Mouse (Mus musculus) limb, embryonic 12.5 days (tissue): ENCODE measurements at regions not wholly inside any gene's neighbourhood (a gene's known extent, or its start where the extent isn't known, plus 50 kb on each side); places are given as distances from the start of the nearest gene placed in this dataset.

Source experiments
- ATAC-seq: fragments of 200-750 bp; cut with Nextera tagmentation; 2 replicates; pipeline ENCODE4 v1.8.0; 2017; ENCODE audit warnings: low read depth, moderate TSS enrichment; ENCODE audit not compliant: insufficient number of reproducible peaks, insufficient read depth, low FRiP score, low TSS enrichment
- H3K27ac ChIP-seq: fragments of 300-500 bp; sonication (generic); 2 replicates; pipeline ENCODE4 v1.5.1; 2016; ENCODE audit warnings: mild to moderate bottlenecking, moderate library complexity
- H3K27me3 ChIP-seq: fragments of 300-500 bp; sonication (generic); 2 replicates; pipeline ENCODE4 v1.6.1; 2016; ENCODE audit warnings: mild to moderate bottlenecking, moderate library complexity
- H3K36me3 ChIP-seq: fragments of 300-500 bp; sonication (generic); 2 replicates; pipeline ENCODE4 v1.6.1; 2016; ENCODE audit warnings: mild to moderate bottlenecking, moderate library complexity
- H3K4me1 ChIP-seq: fragments of 300-500 bp; sonication (generic); replicated peaks from 2 replicates; pipeline ENCODE4 v1.6.1; 2016
- H3K4me2 ChIP-seq: fragments of 300-500 bp; sonication (generic); 2 replicates; pipeline ENCODE4 v1.6.1; 2016; ENCODE audit warnings: mild to moderate bottlenecking, moderate library complexity
- H3K4me3 ChIP-seq: fragments of 300-500 bp; sonication (generic); replicated peaks from 2 replicates; pipeline ENCODE4 v1.5.1; 2016; ENCODE audit warnings: mild to moderate bottlenecking
- H3K9ac ChIP-seq: fragments of 300-500 bp; sonication (generic); replicated peaks from 2 replicates; pipeline ENCODE4 v1.6.1; 2016; ENCODE audit warnings: mild to moderate bottlenecking, moderate library complexity
- H3K9me3 ChIP-seq: fragments of 300-500 bp; sonication (generic); 2 replicates; pipeline ENCODE4 v1.6.1; 2016; ENCODE audit warnings: mild to moderate bottlenecking, moderate library complexity
- WGBS: fragments of 180-500 bp; shearing (Covaris S2); methylation state at CpG from one replicate; pipeline ENCODE4 v1.1.7; 2016; 5-methylcytosine and 5-hydroxymethylcytosine counted together

GRCm38 (mm10) chr15:6044511-6045256 is 254.9 kb upstream of the Dab2 start:
- WGBS: 48% methylated on average over 10 of the region's 10 CpGs
- H3K27ac ChIP-seq: no peak overlapping the region
- H3K4me3 ChIP-seq: no peak overlapping the region
- no peaks in the 10 kb centered on the region for H3K36me3 ChIP-seq
- ATAC-seq: no peak
- H3K4me2 ChIP-seq: no peak overlapping the region
- no peaks in the 10 kb centered on the region for H3K4me1 ChIP-seq
- no peak overlapping the region for H3K9ac ChIP-seq
- no peaks in the 10 kb centered on the region for H3K27me3 ChIP-seq
- no peaks in the 10 kb centered on the region for H3K9me3 ChIP-seq

DNA sequence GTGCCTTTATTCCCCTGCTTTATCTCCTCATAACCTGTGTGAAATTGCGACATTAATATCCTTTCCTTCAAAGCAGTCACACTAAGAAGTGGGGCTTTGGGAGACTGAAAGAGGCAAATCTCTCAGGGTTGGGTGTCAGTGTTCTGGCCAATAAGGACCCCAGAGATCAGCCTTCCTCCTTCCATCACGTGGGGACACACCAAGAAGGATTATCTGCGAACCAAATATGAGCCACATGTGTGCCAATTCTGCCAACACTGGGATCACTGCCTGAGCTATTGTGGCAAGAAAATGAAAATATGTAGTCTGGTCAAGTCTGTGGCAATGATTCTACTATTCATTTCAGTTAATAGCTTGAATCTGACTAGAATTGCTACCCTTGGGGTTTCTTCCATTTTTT is 243.9 kb upstream of the Dab2 start:
- H3K9me3 ChIP-seq: no peaks in the 10 kb centered on the region
- 81% methylated on average over 3 of the region's 3 CpGs for WGBS
- 0 out of 2 replicates have a peak, but pooled peaks cover 5% of the 10 kb centered on the region for H3K4me1 ChIP-seq
- H3K4me2 ChIP-seq: no peak overlapping the region
- no peaks in the 10 kb centered on the region for H3K36me3 ChIP-seq
- no peak overlapping the region for H3K27ac ChIP-seq
- no peak for ATAC-seq
- H3K4me3 ChIP-seq: no peak overlapping the region
- no peak overlapping the region for H3K9ac ChIP-seq
- no peaks in the 10 kb centered on the region for H3K27me3 ChIP-seq

- Histone ChIP-seq H3K27me3 (no peaks in the 10 kb centered on the region), H3K4me1 (0 out of 2 replicates have a peak, but pooled peaks cover 5% of the 10 kb centered on the region), H3K4me3 (no peak overlapping the region), H3K9me3 (no peaks in the 10 kb centered on the region), H3K27ac (no peak overlapping the region), H3K9ac (no peak overlapping the region), H3K36me3 (no peaks in the 10 kb centered on the region), H3K4me2 (no peak overlapping the region; the same call in 1 of the 2 replicates)
- 53% methylated on average over 11 of the region's 11 CpGs for WGBS
- ATAC-seq: no peak
Measured at GRCm38 (mm10) chr15:6056887-6057626, 242.5 kb upstream of the Dab2 start.

DNA sequence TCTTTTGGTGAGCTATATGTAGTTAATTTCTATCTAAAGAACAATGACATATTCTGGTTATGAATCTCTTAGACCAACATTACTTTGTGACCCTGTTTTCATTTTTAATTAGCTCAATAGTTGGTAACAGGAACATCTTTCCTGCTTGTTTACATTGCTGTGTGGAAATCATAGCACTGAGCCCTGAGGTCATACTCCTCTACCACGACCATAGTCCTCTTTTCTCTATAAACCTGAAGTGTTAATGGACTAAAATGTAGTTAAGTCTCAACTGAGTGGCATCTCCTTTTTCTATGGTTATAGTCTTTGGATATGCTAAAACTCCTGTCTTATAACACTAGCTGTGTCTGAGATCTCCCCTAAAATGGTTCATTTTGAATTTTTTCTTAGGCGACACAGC is 240.2 kb upstream of the Dab2 start:
- H3K27ac ChIP-seq: no peak overlapping the region
- H3K9me3 ChIP-seq: no peaks in the 10 kb centered on the region
- no peaks in the 10 kb centered on the region for H3K27me3 ChIP-seq
- H3K36me3 ChIP-seq: no peaks in the 10 kb centered on the region
- H3K4me3 ChIP-seq: no peak overlapping the region
- no peak overlapping the region for H3K4me2 ChIP-seq
- 0 out of 2 replicates have a peak, but pooled peaks cover 5% of the 10 kb centered on the region for H3K4me1 ChIP-seq
- WGBS: 56% methylated on average over 2 of the region's 2 CpGs
- H3K9ac ChIP-seq: no peak overlapping the region
- ATAC-seq: no peak

GRCm38 (mm10) chr15:6059790-6060189 is 239.8 kb upstream of the Dab2 start:
- no peak for ATAC-seq
- Histone ChIP-seq H3K9me3 (no peaks in the 10 kb centered on the region), H3K27ac (no peak overlapping the region), H3K36me3 (no peaks in the 10 kb centered on the region), H3K4me3 (no peak overlapping the region), H3K4me2 (no peak overlapping the region), H3K4me1 (0 out of 2 replicates have a peak, but pooled peaks cover 5% of the 10 kb centered on the region), H3K27me3 (no peaks in the 10 kb centered on the region), H3K9ac (no peak overlapping the region)
- WGBS: 92% methylated on average over 5 of the region's 5 CpGs

DNA sequence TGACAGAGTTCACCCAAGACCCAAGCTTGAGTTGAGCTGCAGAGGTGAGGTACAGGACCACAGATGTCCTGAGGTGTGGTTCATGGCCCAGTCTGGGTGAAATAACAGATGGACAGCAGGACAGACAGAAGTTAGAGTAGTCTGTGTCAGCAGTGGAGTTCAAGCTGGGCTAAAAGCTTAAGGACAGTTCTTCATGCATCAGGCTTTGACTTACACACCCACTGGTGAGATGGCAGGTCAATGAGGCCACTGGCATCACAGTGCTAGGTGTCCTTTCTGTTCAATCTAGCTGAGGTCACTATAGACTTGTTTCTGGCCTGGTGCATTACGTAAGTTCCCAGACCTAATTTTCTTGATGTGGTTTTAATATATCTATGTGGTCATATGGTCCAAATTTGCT is 238.9 kb upstream of the Dab2 start:
- Histone ChIP-seq H3K4me2 (no peak overlapping the region), H3K36me3 (no peaks in the 10 kb centered on the region), H3K27ac (no peak overlapping the region), H3K27me3 (no peaks in the 10 kb centered on the region), H3K4me1 (0 out of 2 replicates have a peak, but pooled peaks cover 5% of the 10 kb centered on the region), H3K4me3 (no peak overlapping the region), H3K9ac (no peak overlapping the region), H3K9me3 (no peaks in the 10 kb centered on the region)
- ATAC-seq: no peak
- 94% methylated on average over 1 of the region's 1 CpGs for WGBS

GRCm38 (mm10) chr15:6065100-6065499 is 234.5 kb upstream of the Dab2 start:
- Histone ChIP-seq H3K4me2 (no peak overlapping the region), H3K4me3 (no peak overlapping the region), H3K9me3 (no peaks in the 10 kb centered on the region), H3K27ac (no peak overlapping the region), H3K36me3 (no peaks in the 10 kb centered on the region), H3K4me1 (no peaks in the 10 kb centered on the region), H3K9ac (no peak overlapping the region), H3K27me3 (no peaks in the 10 kb centered on the region)
- WGBS: 87% methylated on average over 3 of the region's 3 CpGs
- ATAC-seq: no peak

DNA sequence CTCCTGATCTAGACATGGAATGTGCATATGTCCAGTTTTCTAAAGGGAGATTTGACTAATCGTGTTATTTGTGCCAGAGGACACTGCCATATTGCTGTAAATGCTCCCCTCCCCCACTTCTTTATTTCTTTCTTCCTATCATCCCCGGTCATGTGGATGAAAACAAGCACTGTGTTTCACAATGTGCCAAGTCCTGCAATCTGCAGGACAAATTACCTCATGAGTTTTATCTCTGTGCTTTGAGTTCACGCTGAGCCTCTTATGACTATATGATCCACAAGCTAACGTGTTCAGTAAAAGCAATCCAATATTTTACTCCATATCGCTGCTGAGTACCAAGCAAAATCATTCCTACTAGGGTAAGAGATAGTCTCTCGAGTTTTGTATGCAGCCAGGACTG is 232.2 kb upstream of the Dab2 start:
- no peak overlapping the region for H3K9ac ChIP-seq
- H3K9me3 ChIP-seq: no peaks in the 10 kb centered on the region
- H3K36me3 ChIP-seq: no peaks in the 10 kb centered on the region
- 89% methylated on average over 6 of the region's 6 CpGs for WGBS
- H3K4me1 ChIP-seq: no peaks in the 10 kb centered on the region
- H3K27ac ChIP-seq: no peak overlapping the region
- H3K27me3 ChIP-seq: no peaks in the 10 kb centered on the region
- ATAC-seq: no peak
- no peak overlapping the region for H3K4me2 ChIP-seq
- H3K4me3 ChIP-seq: no peak overlapping the region

DNA sequence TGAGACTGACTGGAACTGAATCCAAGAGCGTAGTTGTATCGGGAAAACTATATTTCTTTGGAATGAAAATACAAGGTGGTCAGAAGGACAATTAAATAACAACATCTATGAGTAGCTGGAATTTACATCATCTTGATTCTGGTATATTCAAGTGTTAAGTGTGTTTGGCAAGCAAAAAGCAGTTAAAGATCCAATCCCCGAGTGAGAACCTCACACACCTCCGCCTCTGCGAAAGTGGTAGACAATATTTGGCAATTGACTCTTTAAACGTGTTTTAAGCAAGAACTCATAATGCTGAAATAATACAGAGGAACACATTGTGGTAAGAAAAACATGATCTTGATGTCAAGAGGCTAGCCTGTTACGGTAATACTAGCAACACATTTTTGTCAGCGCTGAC is 231.2 kb upstream of the Dab2 start:
- H3K27me3 ChIP-seq: no peaks in the 10 kb centered on the region
- H3K9me3 ChIP-seq: no peaks in the 10 kb centered on the region
- H3K9ac ChIP-seq: no peak overlapping the region
- H3K36me3 ChIP-seq: no peaks in the 10 kb centered on the region
- no peak overlapping the region for H3K4me3 ChIP-seq
- no peaks in the 10 kb centered on the region for H3K4me1 ChIP-seq
- no peak overlapping the region for H3K27ac ChIP-seq
- H3K4me2 ChIP-seq: no peak overlapping the region
- no peak for ATAC-seq
- WGBS: 89% methylated on average over 8 of the region's 8 CpGs

DNA sequence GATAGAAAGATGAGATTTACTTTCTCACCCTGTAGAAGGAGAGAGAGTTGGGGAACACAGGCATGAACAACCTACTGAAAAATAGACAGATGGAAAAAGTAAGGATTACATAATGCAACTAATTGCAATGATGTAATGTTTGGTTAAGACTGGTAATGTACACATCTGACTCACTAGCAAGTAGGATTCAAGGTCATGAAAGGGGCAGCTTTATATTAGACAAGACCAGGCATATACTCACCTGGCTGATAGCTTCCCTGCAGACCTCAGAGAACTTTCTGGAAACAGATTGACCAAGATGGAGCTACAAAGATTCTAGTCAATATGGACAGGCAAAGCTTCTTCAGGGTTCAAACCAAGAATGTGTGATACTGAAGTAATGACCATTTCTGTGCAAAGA is 227.7 kb upstream of the Dab2 start:
- Histone ChIP-seq H3K4me1 (no peaks in the 10 kb centered on the region), H3K4me3 (no peak overlapping the region), H3K4me2 (no peak overlapping the region), H3K27me3 (no peaks in the 10 kb centered on the region), H3K9me3 (no peaks in the 10 kb centered on the region), H3K36me3 (no peaks in the 10 kb centered on the region), H3K27ac (no peak overlapping the region), H3K9ac (no peak overlapping the region)
- ATAC-seq: no peak

- Histone ChIP-seq H3K4me2 (no peak overlapping the region), H3K4me1 (no peaks in the 10 kb centered on the region), H3K27me3 (no peaks in the 10 kb centered on the region), H3K36me3 (no peaks in the 10 kb centered on the region), H3K27ac (no peak overlapping the region), H3K9ac (no peak overlapping the region), H3K4me3 (no peak overlapping the region), H3K9me3 (no peaks in the 10 kb centered on the region)
- 78% methylated on average over 3 of the region's 3 CpGs for WGBS
- no peak for ATAC-seq
Measured at GRCm38 (mm10) chr15:6072920-6073319, 226.7 kb upstream of the Dab2 start.
